Mouse (Mus musculus) embryo, embryonic 9.5 days (tissue): ENCODE data around the gene Clcn2.

ENCODE experiments used
- DNase-seq: peaks from one replicate; pipeline ENCODE4 v3.0.0-alpha.2; 2017; ENCODE audit errors: extremely low spot score

Gene Clcn2

DNA sequence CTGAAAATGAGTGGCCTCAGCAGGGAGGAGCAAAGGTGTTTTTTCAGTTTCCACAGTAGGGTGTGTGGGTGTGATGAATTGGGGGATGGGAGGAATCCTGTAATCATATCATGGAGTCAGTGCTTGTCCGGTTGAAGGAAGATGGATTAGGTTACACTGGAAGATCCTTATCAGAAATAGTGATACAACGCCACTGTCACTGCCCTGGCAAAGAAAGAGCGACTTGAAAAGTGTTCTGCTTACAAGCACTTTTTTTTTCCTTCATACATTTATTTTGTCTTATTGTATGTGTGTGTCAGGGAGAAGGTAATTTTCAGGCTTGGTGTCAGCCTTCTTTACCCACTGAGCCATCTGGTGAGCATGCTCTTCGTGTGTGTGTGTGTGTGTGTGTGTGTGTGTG is 5.2 kb upstream of the Clcn2 start:
- DNase-seq: no peak

DNA sequence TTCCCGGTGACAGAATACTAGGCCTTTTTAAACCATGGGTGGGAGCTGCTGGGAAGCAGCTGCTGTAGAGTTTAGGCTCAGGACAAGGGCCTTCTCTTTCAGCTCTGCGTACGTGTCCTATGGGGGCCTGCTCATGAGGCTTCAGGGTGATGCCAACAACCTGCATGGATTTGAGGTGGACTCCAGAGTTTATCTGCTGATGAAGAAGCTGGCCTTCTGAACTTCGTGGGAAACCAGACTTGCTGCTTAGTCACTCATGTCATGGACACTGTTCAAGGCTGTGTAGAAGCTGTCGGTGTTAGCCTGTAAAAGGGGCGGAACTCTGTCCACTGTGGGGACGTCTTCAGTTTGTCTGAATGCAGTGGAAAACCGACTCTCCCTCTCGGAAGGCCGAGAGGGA is 4.3 kb upstream of the Clcn2 start:
- no peak for DNase-seq

GRCm38 (mm10) chr16:20717978-20718670 is 578 bp upstream of the Clcn2 start:
- no peak for DNase-seq

- DNase-seq: no peak
Measured at GRCm38 (mm10) chr16:20716841-20717180, 735 bp downstream of the Clcn2 start.

DNA sequence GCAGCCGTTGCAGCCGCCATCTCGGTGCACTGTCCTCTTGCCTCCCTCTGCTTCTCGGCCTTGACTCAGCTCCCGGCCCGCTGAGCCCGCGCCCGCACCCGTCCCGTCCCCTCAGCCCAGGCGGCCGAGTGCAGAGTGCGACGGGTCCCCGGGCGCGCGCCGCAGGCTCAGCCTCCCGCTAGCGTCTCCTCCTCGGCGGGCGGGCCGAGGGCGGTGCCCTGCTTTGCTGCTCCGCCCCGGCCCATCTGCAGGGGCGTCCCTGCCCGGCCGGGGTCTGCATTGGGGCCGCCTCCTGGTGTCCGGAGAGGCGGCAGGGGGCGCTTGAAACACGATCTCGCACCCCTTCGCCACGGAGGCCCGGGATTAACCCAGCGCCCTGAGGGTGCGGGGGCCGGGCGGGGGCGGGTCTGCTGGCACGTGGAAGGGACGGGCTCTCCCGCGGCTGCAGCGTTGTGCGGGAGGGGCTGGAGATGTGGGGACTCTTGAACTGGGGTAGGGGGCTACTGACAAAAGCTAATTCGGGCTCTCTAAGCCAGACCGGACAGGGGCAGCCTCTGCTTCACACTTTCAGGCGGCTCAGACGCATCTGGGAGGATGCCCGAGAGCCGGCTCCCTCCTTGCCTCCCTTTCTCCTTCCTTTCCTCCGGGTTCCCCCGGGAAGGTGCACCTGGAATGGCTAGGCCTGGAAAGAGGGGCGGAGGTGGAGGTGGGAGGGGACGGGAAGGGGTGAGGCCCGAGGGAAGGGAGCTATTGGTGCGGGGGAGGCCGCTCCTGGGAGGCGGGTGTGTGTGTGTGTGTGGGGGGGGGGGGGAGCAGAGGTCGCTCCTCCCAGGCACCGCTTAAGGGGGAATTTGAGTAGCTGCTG is 1.3 kb downstream of the Clcn2 start:
- DNase-seq: peak; percentile 92

GRCm38 (mm10) chr16:20715566-20715965 is 2.0 kb downstream of the Clcn2 start:
- DNase-seq: no peak

GRCm38 (mm10) chr16:20715161-20715560 is 2.4 kb downstream of the Clcn2 start:
- no peak for DNase-seq

DNA sequence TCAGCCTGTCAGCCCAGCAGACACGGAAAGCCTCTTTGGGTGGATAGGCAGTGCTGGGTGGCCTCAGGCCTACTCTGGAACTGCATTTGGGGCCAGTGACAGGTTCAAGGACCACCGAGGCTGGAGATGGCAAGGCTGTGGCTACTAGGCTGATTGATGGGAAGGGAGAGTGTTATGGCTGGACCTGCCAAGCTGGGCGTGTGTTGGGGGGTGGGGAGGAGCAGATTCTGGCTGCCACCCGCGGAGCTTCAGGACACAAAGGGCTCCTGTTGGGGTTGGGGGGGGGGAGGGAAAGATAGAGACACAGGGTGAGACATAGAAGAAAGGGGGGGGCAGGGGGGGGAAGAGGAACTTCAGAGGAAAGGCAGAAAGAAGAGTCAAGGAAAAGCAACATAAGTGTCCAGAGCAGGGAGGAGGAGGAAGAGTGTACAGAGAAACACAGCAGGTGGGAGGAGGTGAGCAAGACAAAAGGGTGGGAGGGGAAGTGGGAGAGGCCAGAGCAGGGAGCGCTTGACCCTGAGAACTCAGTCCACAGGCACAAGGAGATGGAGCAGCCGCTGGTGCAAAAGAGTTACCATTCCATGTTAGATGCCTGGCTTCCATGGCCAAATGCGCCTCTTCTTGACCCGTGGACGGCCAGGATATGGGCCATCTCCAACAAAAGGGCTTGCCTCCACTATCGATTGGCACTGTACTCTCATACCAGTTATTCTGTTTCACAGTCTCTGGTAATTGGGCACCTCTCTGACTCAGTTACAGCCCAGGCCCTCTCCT is 3.1 kb downstream of the Clcn2 start:
- no peak for DNase-seq

DNA sequence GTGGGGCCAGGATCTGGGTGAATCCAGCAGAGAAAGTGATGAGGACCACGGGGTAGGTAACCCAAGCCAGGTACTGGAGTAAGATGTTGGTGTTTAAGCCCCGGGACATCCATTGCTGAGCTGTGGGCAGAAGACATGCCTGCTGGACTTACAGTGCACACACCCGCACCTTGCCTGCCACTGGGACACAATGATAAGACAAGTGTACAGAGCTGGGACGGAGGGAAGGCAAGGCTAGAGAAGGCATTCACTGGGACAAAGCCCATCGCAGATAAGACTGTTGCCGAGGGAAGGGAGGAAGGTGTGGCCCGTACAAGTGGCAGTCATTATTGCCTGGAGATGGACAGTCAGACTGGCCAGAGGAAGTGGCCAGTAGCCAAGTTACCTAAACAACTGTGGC is 4.7 kb downstream of the Clcn2 start:
- DNase-seq: no peak

DNA sequence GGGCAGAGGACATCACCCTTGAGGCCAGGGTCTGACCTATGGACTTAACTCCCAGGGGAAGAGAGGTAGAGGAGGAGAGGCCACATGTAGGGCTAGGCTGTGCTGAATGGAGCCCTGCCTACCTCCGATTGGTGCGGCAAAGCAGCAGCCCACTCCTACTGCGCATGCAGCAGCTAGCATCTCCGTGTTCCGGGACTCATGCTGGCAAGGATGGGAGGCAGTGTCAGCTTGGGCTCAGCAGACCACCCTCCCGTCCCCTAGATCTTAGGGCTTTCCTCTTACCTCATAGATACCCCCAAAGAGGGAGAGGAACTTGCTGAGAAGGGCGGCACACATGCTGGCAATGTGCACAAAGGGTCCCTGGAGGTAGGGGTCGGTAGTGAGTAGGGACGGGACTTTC is 5.4 kb downstream of the Clcn2 start:
- no peak for DNase-seq

DNA sequence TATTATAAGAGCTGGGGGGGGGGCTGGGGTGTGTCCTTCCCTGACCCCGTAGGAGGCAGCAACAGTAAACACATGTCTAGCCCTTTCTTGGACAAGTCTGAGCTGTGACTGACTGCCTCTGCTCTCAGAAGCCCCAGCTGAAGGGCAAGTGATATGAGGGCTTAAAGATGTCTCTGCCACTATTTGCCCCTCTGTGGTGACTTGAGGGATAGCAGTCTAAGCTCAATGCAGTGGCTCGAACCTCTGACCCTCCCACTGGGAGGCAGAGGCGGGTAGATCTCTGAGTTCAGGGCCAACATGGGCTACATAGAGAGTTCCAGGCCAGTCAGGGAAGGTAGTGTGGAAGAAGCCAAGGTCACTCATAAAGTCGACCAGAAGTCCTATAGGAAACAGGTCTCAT is 6.7 kb downstream of the Clcn2 start:
- no peak for DNase-seq

- no peak for DNase-seq
Measured at GRCm38 (mm10) chr16:20710370-20710769, 7.2 kb downstream of the Clcn2 start.

DNA sequence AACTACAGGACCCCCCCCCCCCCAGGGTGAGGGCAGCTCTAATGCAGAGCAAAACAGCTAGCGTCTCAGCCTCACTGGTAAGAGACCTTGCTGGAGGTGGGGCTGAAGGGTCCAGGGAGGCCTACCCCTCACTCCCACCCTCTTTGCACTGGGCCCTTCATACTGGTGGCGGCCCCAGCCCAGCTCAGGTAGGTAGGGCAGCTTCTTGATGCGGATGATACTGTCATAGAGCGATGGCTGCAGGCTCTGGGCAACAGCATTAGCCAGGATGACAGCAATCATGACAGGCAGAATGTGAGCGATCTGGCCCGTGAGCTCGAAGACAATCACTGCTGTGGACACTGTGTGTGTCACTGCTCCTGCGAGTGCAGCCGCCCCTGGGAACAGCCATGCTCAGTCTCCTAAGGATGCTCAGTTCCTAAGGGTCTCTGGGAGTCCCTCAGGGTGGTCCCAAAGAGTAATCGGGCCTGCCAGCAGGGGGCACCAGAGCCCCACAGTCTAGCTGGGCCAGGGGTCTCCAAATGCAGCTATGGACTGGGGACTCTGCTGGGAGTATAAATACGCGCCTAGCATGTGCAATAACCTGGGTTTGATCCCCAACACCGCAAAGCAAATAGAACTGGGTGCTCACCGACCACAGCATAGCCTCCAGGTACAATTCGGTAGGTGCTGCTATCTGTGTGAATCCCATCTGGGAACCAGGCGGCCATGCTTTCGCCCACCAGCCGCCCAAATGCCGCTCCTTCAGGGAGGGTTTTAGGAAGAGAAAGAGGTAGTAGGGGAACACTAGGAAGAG is 8.4 kb downstream of the Clcn2 start:
- DNase-seq: peak; percentile 79

DNA sequence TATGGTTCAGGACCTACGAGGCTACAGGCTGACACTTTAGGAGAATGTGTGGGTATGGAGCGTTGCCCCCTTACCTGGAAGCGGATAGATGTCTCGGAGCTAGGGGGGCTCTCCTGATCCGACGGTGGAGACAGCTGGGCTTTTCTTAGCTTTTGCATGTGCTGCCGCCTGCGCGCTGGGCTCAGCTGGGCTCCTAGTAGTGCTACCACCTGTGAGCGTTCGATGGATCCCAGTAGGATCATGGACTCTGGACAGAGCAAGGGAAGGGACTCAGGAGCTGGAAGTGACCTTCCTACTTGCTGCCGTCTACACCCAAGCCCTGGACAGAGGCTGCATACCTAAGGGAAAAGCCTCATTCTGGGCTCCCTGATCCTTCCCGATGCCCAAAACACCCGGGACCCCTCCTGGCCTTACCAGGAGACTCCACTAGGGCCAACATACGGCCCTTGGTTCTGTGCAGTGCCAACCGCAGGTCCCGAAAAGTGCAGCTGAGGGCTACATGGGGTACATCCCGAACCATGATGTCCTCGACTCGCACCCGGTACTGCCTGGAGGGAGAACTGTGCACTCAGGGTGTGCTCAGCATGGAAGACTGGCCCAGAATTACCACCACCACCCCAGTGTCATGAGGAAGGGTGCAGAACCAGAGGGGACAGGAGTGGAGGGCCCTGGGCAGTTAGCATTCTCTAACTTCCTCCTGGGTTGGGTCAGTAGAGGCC is 9.2 kb downstream of the Clcn2 start:
- no peak for DNase-seq

- DNase-seq: no peak
Measured at GRCm38 (mm10) chr16:20706407-20707055, 11.0 kb downstream of the Clcn2 start.

DNA sequence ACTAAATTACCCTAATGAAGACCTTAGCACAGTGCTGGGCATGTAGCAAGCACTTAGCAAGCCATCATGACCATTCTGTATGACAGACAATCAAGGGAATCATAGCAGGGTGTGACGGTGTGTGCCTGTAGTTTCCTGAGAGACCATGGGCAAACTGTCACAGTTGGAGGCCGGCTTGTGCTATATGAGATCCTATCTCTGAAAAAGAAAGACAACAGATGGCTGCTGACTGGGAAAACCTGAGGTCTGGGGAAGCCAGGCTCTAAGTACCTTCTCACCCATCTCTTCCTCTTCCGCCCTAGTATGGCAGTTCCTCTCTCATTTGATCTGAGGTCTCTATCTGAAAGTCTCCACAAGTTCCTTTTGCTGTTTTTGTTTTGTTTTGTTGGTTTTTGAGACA is 11.8 kb downstream of the Clcn2 start:
- DNase-seq: no peak

DNA sequence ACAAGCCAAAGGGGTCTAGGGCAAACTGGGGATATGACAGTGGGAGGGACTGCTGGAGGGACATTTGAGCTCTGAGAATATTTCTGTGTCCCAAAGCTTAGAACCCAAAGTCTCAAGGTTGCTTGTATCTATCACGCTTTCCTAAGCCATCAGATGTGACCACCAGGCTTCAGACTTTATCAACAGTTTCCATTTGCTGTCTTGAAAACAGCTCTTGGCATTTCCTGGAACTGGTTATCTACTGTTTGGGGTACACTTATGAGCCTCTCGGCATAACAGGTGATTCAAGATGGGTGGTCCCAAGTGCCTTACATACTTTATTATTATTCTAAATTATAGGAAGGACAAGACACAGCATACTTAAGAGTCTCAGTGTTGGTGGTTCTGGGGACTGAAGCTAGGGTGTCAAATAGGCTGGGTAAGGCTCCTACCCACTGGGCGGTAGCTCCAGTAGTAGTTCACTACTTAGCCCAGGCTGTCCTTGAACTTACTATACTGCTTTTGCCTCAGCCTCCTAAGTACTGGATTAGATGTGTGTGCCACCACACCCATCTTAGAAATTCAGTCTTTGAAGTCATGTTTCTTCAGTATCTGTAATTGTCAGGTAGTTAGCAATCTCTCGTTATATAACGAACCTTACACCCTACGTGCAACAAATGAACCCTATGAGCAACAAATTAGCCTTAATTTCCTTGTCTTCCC is 13.7 kb downstream of the Clcn2 start:
- DNase-seq: no peak

DNA sequence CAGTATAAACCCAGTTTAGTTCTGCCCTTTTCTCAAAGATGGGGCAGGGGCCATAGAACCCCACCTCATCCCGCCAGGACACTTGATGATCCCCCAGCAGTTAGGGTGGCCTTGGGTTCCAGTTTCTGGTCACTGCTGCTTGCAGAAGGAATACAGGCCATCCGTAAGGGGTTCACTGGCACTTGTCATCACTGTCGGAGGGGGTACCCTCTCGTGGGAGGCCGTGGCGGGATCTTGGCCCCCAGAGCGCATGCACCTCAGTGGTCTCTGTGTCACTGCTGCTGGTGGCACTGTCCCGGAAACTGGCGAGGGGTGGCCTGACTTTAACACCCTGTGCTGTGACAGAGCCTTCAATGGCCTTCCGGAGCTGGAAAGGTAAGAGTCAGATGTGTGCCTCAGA is 14.5 kb downstream of the Clcn2 start:
- DNase-seq: no peak

GRCm38 (mm10) chr16:20702522-20702893 is 15.0 kb downstream of the Clcn2 start:
- peak; percentile 82 for DNase-seq
